Mouse (Mus musculus) heart, postnatal 0 days (tissue): Measurements from ENCODE around the gene Ankrd17.

ENCODE experiments used
- CTCF ChIP-seq: IDR thresholded peaks from 2 replicates; pipeline ENCODE4 v1.5.1; 2016; ENCODE audit warnings: antibody characterized with exemption, control low read depth, low read depth
- EP300 ChIP-seq: IDR thresholded peaks from 2 replicates; pipeline ENCODE4 v1.6.1; 2016; ENCODE audit warnings: antibody characterized with exemption, low read depth

DNA sequence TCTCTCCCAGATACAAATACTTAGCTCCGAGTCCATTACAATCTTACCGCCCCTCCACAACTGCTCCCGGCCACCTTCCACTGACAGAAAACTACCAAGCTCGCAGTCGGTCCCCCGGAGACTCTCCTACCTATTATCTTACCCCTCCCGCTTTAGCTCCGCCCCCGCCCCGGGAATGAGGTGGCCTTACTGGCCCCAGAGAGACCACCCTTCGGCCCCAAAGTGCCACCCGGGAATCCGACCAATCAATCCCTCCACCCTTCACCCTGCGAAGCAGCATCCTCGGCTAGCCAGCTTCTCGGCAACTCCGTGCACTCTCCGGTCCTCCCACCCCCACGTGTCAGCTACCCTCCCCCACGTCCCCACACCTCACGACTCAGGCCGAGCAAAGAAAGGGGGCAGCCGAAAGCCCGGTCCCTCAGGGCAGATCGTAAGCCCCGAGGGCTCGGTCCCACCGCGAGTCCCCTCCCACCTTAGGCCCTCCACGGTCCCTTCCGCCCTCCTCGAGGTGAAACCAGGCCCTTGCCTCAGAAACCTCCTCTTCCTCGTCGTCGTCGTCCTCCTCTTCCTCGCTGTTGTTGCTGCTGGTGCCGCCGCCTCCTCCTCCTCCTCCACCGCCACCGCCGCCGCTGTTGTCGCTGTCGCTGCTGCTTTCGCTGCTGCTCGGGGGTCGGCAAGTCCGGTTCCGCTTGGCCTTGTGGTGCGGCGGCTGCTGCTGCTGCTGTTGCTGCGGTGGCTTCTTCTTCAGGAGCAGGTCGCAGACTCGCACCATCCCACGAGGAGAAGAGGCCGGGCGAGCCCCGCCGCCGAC, 1.0 kb downstream of the Ankrd17 start:
- TF ChIP-seq EP300 (no peak), CTCF (no peak)
